Mouse (Mus musculus) lung, embryonic 14.5 days (tissue): ENCODE results near the gene Prr11. TPM values are rescaled to one million over a fixed set of nuclear protein-coding genes. Genes with fewer than 3 reads are reported as not detected.

Experiments
- ATAC-seq: fragments of 200-750 bp; cut with Nextera tagmentation; 2 replicates; pipeline ENCODE4 v1.8.0; 2017; ENCODE audit warnings: mild to moderate bottlenecking, moderate TSS enrichment, moderate library complexity; ENCODE audit not compliant: insufficient read depth
- DNase-seq: peaks from one replicate; pipeline ENCODE4 v3.0.0-alpha.2; 2015
- H3K27ac ChIP-seq: fragments of 300-500 bp; sonication (generic); 2 replicates; pipeline ENCODE4 v1.5.1; 2014; ENCODE audit warnings: low read depth, mild to moderate bottlenecking, moderate library complexity
- H3K27me3 ChIP-seq: fragments of 300-500 bp; sonication (generic); 2 replicates; pipeline ENCODE4 v1.6.1; 2014; ENCODE audit warnings: low read length, control low read depth; ENCODE audit not compliant: insufficient read depth
- H3K36me3 ChIP-seq: fragments of 300-500 bp; sonication (generic); 2 replicates; pipeline ENCODE4 v1.6.1; 2014; ENCODE audit warnings: control low read depth; ENCODE audit not compliant: insufficient read depth
- H3K4me1 ChIP-seq: fragments of 300-500 bp; sonication (generic); 2 replicates; pipeline ENCODE4 v1.6.1; 2014; ENCODE audit warnings: antibody characterized with exemption, control low read depth; ENCODE audit not compliant: insufficient read depth
- H3K4me2 ChIP-seq: fragments of 300-500 bp; sonication (generic); 2 replicates; pipeline ENCODE4 v1.6.1; 2014; ENCODE audit warnings: mild to moderate bottlenecking
- H3K4me3 ChIP-seq: fragments of 300-500 bp; sonication (generic); 2 replicates; pipeline ENCODE4 v1.5.1; 2014; ENCODE audit warnings: low read depth, low read length
- H3K9ac ChIP-seq: fragments of 300-500 bp; sonication (generic); 2 replicates; pipeline ENCODE4 v1.6.1; 2014
- H3K9me3 ChIP-seq: fragments of 300-500 bp; sonication (generic); 2 replicates; pipeline ENCODE4 v1.6.1; 2016; ENCODE audit warnings: low read depth, low read length, control low read depth
- CTCF ChIP-seq: IDR thresholded peaks from 2 replicates; pipeline ENCODE4 v1.5.1; 2016; ENCODE audit warnings: antibody characterized with exemption, low read depth
- WGBS: fragments of 180-500 bp; shearing (Covaris S2); extraction: QIAGEN DNeasy Blood & Tissue Kit; methylation state at CpG from one replicate; pipeline ENCODE4 v1.1.7; 2014; 5-methylcytosine and 5-hydroxymethylcytosine counted together
- microRNA counts: library from miRNA; unstranded; fragments of <30 nt; microRNA quantifications from one replicate; lab custom pipeline; 2016
- microRNA-seq: library from miRNA; unstranded; fragments of <30 nt; microRNA quantifications from one replicate; pipeline ENCODE4, GENCODE M21; 2016; ENCODE audit warnings: borderline number of aligned reads
- polyA plus RNA-seq: library from polyadenylated mRNA; unstranded; fragments of >200 nt; fragmentation: Nextera tagmentation; extraction: Ambion mirVana; gene quantifications from 2 replicates; pipeline ENCODE4 v1.2.1, GENCODE M21; 2014

Prr11 gene
- polyA plus RNA-seq, 1 experiment from 2014 or later: 23.0 TPM

DNA sequence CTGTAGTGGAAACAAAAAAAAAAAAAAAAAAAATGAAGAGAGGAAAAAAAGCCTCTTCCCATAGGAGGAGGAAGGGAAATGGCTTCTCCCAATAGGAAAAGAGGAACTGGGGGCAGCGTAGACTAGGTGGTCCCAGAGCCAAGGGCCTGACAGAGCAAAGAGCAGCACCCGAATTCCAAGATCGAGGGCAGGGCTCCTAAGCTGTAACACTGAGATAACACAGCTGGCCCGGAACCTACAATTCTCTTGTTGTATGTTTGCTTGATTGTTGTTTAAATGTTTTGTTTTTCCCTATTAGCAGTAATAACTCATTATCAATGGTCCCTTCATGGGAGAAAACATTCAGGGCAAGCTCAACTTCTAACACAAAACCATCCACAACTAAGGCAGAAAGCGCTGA, 61.5 kb downstream of the Prr11 start:
- no peaks in the 10 kb centered on the region for H3K4me1 ChIP-seq
- TF ChIP-seq CTCF: no peak
- no peak overlapping the region for H3K9ac ChIP-seq
- no peaks in the 10 kb centered on the region for H3K27me3 ChIP-seq
- H3K9me3 ChIP-seq: no peaks in the 10 kb centered on the region
- no peak overlapping the region for H3K4me3 ChIP-seq
- DNase-seq: no peak
- H3K4me2 ChIP-seq: no peak overlapping the region
- no peak overlapping the region for H3K27ac ChIP-seq
- 79% methylated on average over 5 of the region's 5 CpGs for WGBS
- no peak for ATAC-seq
- no peaks in the 10 kb centered on the region for H3K36me3 ChIP-seq

DNA sequence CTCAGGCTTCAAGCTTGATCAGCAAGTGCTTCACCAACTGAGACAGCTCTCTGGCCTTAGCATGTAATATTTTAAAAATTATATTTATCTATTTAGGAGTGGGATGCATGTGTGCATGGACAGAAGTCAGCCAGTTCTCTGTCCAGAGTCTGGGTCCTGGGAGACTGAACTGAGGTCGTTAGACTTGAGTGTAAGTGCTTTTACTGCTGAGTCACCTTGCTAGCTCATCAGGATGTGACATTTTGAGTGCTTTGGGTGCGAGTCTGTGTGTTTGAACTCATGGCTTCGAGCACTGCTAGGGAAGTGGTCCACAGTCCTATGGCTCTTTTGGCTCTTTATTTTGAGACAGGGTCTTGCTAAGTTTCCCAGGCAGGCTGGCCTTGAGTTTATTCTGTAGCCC, 65.5 kb downstream of the Prr11 start:
- H3K9ac ChIP-seq: no peak overlapping the region
- no peaks in the 10 kb centered on the region for H3K27me3 ChIP-seq
- DNase-seq (no peak), ATAC-seq (no peak)
- H3K4me3 ChIP-seq: no peak overlapping the region
- no peak overlapping the region for H3K4me2 ChIP-seq
- H3K36me3 ChIP-seq: 0 out of 2 replicates have a peak, but pooled peaks cover 3% of the 10 kb centered on the region
- H3K4me1 ChIP-seq: no peaks in the 10 kb centered on the region
- H3K9me3 ChIP-seq: no peaks in the 10 kb centered on the region
- no peak overlapping the region for H3K27ac ChIP-seq
- WGBS: 66% methylated on average over 3 of the region's 3 CpGs
- TF ChIP-seq CTCF: no peak

DNA sequence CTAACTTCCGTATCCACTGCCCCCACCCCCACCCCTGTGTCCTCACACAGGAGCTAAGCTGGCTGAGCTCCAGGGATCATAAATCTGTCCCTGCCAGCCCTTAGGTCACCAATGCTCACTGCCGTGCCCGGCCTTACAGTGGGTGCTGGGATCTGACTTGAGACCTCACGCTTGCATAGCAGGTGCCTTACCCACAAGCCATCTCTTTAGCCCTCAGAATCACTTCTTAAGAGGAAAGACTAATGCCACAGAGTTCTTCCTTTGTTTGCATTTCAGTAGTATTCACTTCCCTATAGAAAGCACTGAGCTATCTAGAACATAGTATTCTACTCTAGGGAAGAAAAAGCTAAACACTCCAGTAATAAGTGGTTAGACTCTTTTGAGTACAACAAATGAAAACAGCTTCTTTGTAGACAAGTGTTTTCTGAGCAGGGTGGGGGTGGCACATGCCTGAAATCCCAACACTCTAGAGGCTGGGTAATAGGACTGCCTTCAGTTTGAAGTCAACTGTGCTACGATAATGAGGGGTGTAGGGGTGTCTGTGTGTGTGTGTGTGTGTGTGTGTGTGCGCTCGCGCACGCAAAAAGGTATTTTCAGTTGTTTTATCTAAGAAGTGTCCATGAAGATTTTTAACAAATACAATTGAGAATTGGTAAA, 69.1 kb downstream of the Prr11 start:
- Histone ChIP-seq H3K9me3 (no peaks in the 10 kb centered on the region), H3K27ac (no peak overlapping the region), H3K4me1 (no peaks in the 10 kb centered on the region), H3K4me2 (no peak overlapping the region), H3K27me3 (no peaks in the 10 kb centered on the region), H3K9ac (no peak overlapping the region), H3K36me3 (0 out of 2 replicates have a peak, but pooled peaks cover 3% of the 10 kb centered on the region), H3K4me3 (no peak overlapping the region)
- no peak for ATAC-seq
- DNase-seq: peak; percentile 47
- TF ChIP-seq CTCF: no peak
- WGBS: 68% methylated on average over 9 of the region's 9 CpGs

MicroRNAs encoded within 50 kb of the gene (microRNA counts, 519-probe panel; counts per million panel counts)
- microRNA mmu-miR-301a (lab: Ali Mortazavi, UCI): 4,189 counts per million, percentile 86 among the panel's probes with 10 or more counts

Small RNA genes within 50 kb of the gene (microRNA-seq; reads per million reads assigned to microRNA genes)
- 1,455 reads per million, percentile 76 among the genes with 10 or more reads in this experiment for gene Mir301

Other genes with a start within 250 kb of the Prr11 start
- gene Ypel2, start 115.0 kb downstream of the Prr11 start, polyA plus RNA-seq: 6.8 and 7.0 TPM in 2 replicates
- gene Gdpd1, start 34.6 kb downstream of the Prr11 start, polyA plus RNA-seq: 18.7 and 19.5 TPM in 2 replicates
- gene Smg8, start 21.9 kb downstream of the Prr11 start, polyA plus RNA-seq: 20.9 and 21.0 TPM in 2 replicates
- gene Ska2, start 526 bp upstream of the Prr11 start, polyA plus RNA-seq: 75.2 and 81.7 TPM in 2 replicates
- 33.1 and 35.9 TPM in 2 replicates for gene Trim37, start 18.4 kb upstream of the Prr11 start, polyA plus RNA-seq